Mouse (Mus musculus) hindbrain, embryonic 13.5 days (tissue): ENCODE measurements around the gene Rpap2. TPM values are rescaled to one million over a fixed set of nuclear protein-coding genes. Genes with fewer than 3 reads are reported as not detected.

ENCODE experiments used
- ATAC-seq: fragments of 200-750 bp; cut with Nextera tagmentation; 2 replicates; pipeline ENCODE4 v1.8.0; 2017; ENCODE audit warnings: moderate TSS enrichment; ENCODE audit not compliant: low FRiP score
- H3K27ac ChIP-seq: fragments of 300-500 bp; sonication (generic); 2 replicates; pipeline ENCODE4 v1.5.1; 2015; ENCODE audit warnings: inconsistent platforms, mild to moderate bottlenecking, moderate library complexity
- H3K27me3 ChIP-seq: fragments of 300-500 bp; sonication (generic); 2 replicates; pipeline ENCODE4 v1.6.1; 2015; ENCODE audit warnings: mild to moderate bottlenecking, inconsistent platforms
- H3K36me3 ChIP-seq: fragments of 300-500 bp; sonication (generic); 2 replicates; pipeline ENCODE4 v1.6.1; 2015; ENCODE audit warnings: mild to moderate bottlenecking, inconsistent platforms
- H3K4me1 ChIP-seq: fragments of 300-500 bp; sonication (generic); replicated peaks from 2 replicates; pipeline ENCODE4 v1.6.1; 2015; ENCODE audit warnings: inconsistent platforms
- H3K4me2 ChIP-seq: fragments of 300-500 bp; sonication (generic); 2 replicates; pipeline ENCODE4 v1.6.1; 2015; ENCODE audit warnings: inconsistent platforms, mild to moderate bottlenecking, moderate library complexity
- H3K4me3 ChIP-seq: fragments of 300-500 bp; sonication (generic); 2 replicates; pipeline ENCODE4 v1.5.1; 2015; ENCODE audit warnings: mild to moderate bottlenecking, inconsistent platforms
- H3K9ac ChIP-seq: fragments of 300-500 bp; sonication (generic); 2 replicates; pipeline ENCODE4 v1.6.1; 2015; ENCODE audit warnings: mild to moderate bottlenecking, inconsistent platforms
- H3K9me3 ChIP-seq: fragments of 300-500 bp; sonication (generic); 2 replicates; pipeline ENCODE4 v1.6.1; 2016; ENCODE audit warnings: inconsistent platforms
- WGBS: fragments of 180-500 bp; shearing (Covaris S2); methylation state at CpG from one replicate; pipeline ENCODE4 v1.1.7; 2015; 5-methylcytosine and 5-hydroxymethylcytosine counted together
- polyA plus RNA-seq: library from polyadenylated mRNA; unstranded; fragments of >200 nt; fragmentation: Nextera tagmentation; extraction: Ambion mirVana; gene quantifications from 2 replicates; pipeline ENCODE4 v1.2.1, GENCODE M21; 2015

Rpap2 gene
- polyA plus RNA-seq, 1 experiment from 2014 or later = 24.6 TPM

- Histone ChIP-seq H3K36me3 (peaks cover 16% of the 10 kb centered on the region), H3K27ac (no peak overlapping the region), H3K4me3 (no peak overlapping the region), H3K9me3 (no peaks in the 10 kb centered on the region), H3K4me1 (no peaks in the 10 kb centered on the region), H3K27me3 (no peaks in the 10 kb centered on the region), H3K9ac (no peak overlapping the region), H3K4me2 (no peak overlapping the region)
- 100% methylated on average over 2 of the region's 2 CpGs for WGBS
- no peak for ATAC-seq
Measured at GRCm38 (mm10) chr5:107644595-107644994, 47.4 kb downstream of the Rpap2 start.

DNA sequence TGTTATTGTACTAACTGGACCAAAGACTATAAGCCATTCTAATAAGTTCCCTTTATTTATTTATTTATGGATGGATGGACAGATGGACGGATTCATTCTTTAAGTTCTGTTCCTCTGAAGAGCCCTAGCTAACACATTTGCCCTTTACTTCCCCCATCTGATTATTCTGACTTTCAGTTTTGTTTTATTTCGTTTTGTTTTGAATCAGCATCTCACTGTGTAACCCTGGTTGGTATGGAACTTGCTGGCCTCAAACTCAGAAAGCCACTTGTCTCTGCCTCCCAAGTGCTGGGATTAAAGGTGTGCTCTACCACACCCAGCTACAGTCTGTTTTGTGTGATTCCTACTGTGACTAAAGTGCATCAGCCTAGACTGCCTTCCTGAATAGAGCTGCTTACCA is 48.8 kb downstream of the Rpap2 start:
- Histone ChIP-seq H3K9ac (no peak overlapping the region), H3K27ac (no peak overlapping the region), H3K4me2 (no peak overlapping the region), H3K4me1 (no peaks in the 10 kb centered on the region), H3K27me3 (no peaks in the 10 kb centered on the region), H3K4me3 (no peak overlapping the region), H3K36me3 (peaks cover 16% of the 10 kb centered on the region), H3K9me3 (no peaks in the 10 kb centered on the region)
- 80% methylated on average over 2 of the region's 2 CpGs for WGBS
- ATAC-seq = no peak

DNA sequence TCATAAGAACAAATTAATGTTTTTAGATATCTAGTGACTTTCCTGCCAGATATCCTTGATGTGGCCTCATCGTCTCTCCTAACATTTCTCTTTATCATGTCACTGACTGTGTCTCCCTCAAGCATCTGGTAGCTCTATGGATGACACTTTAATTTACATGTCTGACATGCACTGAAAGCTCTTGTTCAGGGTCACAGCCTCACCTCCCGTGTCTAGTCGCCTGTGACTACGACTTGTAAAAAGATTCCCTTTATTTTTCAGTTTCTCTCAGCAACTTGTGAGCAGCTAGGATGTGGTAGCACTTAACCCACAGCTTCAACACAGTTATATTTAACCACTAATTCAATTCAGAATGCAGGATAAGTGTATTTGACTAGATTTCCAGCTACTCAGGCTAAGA is 50.4 kb downstream of the Rpap2 start:
- no peak overlapping the region for H3K4me3 ChIP-seq
- no peaks in the 10 kb centered on the region for H3K9me3 ChIP-seq
- no peak overlapping the region for H3K9ac ChIP-seq
- no peak overlapping the region for H3K27ac ChIP-seq
- no peaks in the 10 kb centered on the region for H3K27me3 ChIP-seq
- no peak for ATAC-seq
- H3K36me3 ChIP-seq = peaks cover 8% of the 10 kb centered on the region
- H3K4me1 ChIP-seq = no peaks in the 10 kb centered on the region
- 56% methylated on average over 4 of the region's 4 CpGs for WGBS
- H3K4me2 ChIP-seq = no peak overlapping the region

GRCm38 (mm10) chr5:107648552-107649125 is 51.5 kb downstream of the Rpap2 start:
- Histone ChIP-seq H3K4me2 (no peak overlapping the region), H3K9me3 (no peaks in the 10 kb centered on the region), H3K27ac (no peak overlapping the region), H3K36me3 (peaks cover 7% of the 10 kb centered on the region), H3K9ac (no peak overlapping the region), H3K27me3 (no peaks in the 10 kb centered on the region), H3K4me1 (no peaks in the 10 kb centered on the region), H3K4me3 (no peak overlapping the region)
- 86% methylated on average over 5 of the region's 5 CpGs for WGBS
- no peak for ATAC-seq

DNA sequence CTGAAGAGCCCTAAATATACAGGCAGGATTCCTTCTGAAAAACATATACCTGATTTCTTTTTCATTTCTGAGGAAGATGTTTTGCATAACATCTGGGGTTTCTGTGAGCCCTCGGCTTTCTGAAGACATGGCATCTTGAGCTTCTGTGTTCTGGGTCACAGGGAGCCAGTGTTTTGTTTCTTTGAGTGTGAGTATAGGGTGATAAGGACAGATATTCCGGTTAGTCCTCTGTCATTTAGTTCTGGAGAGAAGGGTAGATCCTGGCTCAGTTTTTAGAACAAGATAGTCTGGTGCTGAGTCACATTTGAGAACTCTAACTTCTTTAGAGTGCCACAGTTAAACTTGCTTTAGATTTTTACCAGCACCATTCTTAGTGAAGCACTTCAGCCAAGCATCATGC is 52.5 kb downstream of the Rpap2 start:
- Histone ChIP-seq H3K36me3 (peaks cover 7% of the 10 kb centered on the region), H3K4me2 (no peak overlapping the region), H3K4me3 (no peak overlapping the region), H3K27me3 (no peaks in the 10 kb centered on the region), H3K9ac (no peak overlapping the region), H3K9me3 (no peaks in the 10 kb centered on the region), H3K4me1 (no peaks in the 10 kb centered on the region), H3K27ac (no peak overlapping the region)
- ATAC-seq = no peak
- WGBS = 92% methylated on average over 2 of the region's 2 CpGs

- no peak overlapping the region for H3K9ac ChIP-seq
- no peak overlapping the region for H3K4me3 ChIP-seq
- H3K27me3 ChIP-seq = no peaks in the 10 kb centered on the region
- 97% methylated on average over 1 of the region's 1 CpGs for WGBS
- H3K4me2 ChIP-seq = no peak overlapping the region
- peaks cover 4% of the 10 kb centered on the region for H3K36me3 ChIP-seq
- no peaks in the 10 kb centered on the region for H3K4me1 ChIP-seq
- H3K27ac ChIP-seq = no peak overlapping the region
- H3K9me3 ChIP-seq = no peaks in the 10 kb centered on the region
- no peak for ATAC-seq
Measured at GRCm38 (mm10) chr5:107650427-107650826, 53.3 kb downstream of the Rpap2 start.

DNA sequence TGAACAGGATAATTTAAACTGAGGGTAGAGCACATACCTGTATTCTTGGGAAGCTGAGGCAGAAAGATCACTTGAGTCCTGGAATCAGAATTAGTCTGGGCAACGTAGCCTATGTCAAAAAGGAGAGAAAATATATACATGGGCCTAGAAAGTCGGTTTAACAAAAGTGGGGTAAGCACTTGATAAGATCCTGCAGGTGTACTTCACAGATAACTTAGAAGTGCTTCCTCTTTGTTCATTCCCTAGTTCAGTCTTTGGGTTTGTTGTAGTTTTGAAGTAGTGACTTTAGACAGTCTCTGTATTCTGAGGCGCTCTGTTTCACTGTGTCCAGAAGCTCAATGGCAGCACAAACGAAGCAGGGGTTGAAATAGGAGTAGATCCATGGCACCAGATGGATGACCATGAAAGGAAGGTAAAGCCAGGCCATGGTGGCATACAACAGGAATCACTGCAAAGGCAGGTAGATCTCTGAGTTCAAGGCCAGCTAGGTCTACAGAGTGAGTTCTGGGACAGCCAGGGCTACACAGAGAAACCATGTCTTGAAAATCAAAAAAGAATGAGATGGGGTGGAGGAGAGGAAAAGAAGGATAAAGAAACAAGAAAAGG is 55.0 kb downstream of the Rpap2 start:
- H3K36me3 ChIP-seq = peaks cover 12% of the 10 kb centered on the region
- 92% methylated on average over 4 of the region's 4 CpGs for WGBS
- H3K9me3 ChIP-seq = no peaks in the 10 kb centered on the region
- H3K4me3 ChIP-seq = no peak overlapping the region
- H3K4me2 ChIP-seq = no peak overlapping the region
- H3K9ac ChIP-seq = no peak overlapping the region
- no peak for ATAC-seq
- H3K27ac ChIP-seq = no peak overlapping the region
- H3K27me3 ChIP-seq = no peaks in the 10 kb centered on the region
- H3K4me1 ChIP-seq = no peaks in the 10 kb centered on the region

- Histone ChIP-seq H3K27ac (no peak overlapping the region), H3K9me3 (no peaks in the 10 kb centered on the region), H3K36me3 (no peaks in the 10 kb centered on the region), H3K4me3 (no peak overlapping the region), H3K4me1 (no peaks in the 10 kb centered on the region), H3K9ac (no peak overlapping the region), H3K27me3 (no peaks in the 10 kb centered on the region), H3K4me2 (no peak overlapping the region)
- no peak for ATAC-seq
- WGBS = 74% methylated on average over 5 of the region's 5 CpGs
Measured at GRCm38 (mm10) chr5:107678392-107678791, 81.2 kb downstream of the Rpap2 start.

DNA sequence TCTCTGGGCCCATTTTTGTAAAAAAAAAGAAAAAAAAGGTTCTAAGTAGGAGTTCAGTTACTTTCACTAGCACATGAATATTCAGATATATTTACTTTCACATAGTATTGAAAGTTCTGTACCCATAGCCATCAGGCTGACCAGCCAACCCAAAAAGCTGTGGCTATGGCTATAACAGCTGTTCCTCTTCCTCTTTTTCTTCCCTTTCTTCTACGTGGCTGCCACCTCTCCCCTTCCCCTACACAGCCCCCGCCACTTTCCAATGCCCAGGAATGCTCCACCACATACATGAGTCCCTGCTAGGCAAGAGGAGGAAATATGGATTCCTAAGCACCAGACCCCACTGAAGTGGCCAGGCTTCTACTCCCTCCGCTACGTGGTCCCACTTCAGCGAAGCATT is 84.1 kb downstream of the Rpap2 start:
- H3K36me3 ChIP-seq = no peaks in the 10 kb centered on the region
- no peak overlapping the region for H3K4me3 ChIP-seq
- WGBS = 85% methylated on average over 5 of the region's 5 CpGs
- no peak for ATAC-seq
- H3K9me3 ChIP-seq = no peaks in the 10 kb centered on the region
- no peak overlapping the region for H3K4me2 ChIP-seq
- no peak overlapping the region for H3K9ac ChIP-seq
- no peaks in the 10 kb centered on the region for H3K27me3 ChIP-seq
- no peak overlapping the region for H3K27ac ChIP-seq
- H3K4me1 ChIP-seq = no peaks in the 10 kb centered on the region

- no peak overlapping the region for H3K4me3 ChIP-seq
- no peak for ATAC-seq
- no peaks in the 10 kb centered on the region for H3K36me3 ChIP-seq
- no peak overlapping the region for H3K9ac ChIP-seq
- H3K9me3 ChIP-seq = no peaks in the 10 kb centered on the region
- H3K27me3 ChIP-seq = peaks cover 10% of the 10 kb centered on the region
- 72% methylated on average over 2 of the region's 2 CpGs for WGBS
- H3K27ac ChIP-seq = no peak overlapping the region
- H3K4me1 ChIP-seq = peaks cover 8% of the 10 kb centered on the region
- no peak overlapping the region for H3K4me2 ChIP-seq
Measured at GRCm38 (mm10) chr5:107684380-107684779, 87.2 kb downstream of the Rpap2 start.

DNA sequence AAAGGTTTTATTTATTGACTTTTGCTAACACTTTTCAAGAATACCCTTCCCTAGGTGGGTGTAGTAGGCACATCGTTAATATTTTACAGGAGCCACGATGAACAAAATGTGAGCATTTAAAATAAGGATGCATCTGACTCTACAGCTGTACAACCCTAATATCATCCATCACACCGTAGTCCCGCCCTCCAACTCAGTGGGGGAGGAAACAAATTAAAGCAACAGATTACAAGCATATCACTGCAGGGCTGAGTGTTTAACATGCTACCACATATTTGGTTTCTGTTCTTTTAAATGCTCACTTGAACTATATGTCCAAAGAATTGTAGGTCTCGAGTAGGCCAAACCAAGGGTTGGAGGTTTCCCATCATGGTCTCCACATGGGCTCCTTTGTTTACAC is 90.0 kb downstream of the Rpap2 start:
- Histone ChIP-seq H3K4me3 (no peak overlapping the region), H3K4me2 (no peak overlapping the region), H3K27me3 (peaks cover 20% of the 10 kb centered on the region), H3K36me3 (no peaks in the 10 kb centered on the region), H3K4me1 (peaks cover 8% of the 10 kb centered on the region), H3K9me3 (no peaks in the 10 kb centered on the region), H3K27ac (no peak overlapping the region), H3K9ac (no peak overlapping the region)
- WGBS = 95% methylated on average over 5 of the region's 5 CpGs
- ATAC-seq = no peak; the same call in 1 of the 2 replicates

DNA sequence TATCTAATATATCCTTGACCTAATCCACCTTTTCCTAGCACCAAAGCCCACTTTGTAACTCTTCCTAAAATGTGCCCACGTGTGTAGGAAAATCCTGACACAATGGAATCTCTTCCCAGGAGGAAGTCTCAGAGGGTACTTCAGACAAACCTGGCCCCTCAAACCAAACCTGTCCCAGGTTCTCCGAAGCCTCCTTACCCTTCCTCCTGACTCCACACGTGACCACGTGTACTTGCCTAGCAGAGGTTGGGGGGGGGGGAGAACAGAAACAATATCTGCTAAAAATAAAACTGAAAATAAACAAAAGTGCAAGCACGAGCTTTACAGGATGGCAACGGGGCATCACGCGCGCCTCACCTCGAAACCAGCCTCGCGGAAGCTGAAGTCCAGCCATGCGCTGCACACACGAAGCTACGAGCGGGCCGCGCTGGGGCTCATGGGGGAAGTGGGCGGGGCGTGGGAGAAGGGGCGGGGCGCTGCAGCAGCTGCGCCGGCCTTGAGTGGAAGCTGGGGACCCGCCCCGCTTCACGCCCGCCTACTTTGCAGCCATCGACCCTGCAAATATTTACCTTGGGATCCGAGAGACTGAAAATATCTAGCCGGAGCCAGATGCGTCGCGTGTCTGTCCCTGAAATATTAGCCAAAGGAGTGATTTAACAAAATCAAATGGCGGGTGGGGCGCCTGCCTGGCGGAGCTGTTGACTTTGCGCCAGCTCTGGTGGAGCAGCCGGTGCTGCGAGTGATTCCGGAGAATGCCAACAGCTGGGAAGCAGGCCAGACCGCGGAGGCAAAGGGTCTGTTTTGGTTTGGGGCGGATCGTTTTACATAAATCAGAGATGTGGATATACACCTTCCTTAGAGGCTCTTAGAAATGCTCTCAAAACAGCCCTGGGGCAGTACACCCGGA is 90.7 kb downstream of the Rpap2 start:
- no peaks in the 10 kb centered on the region for H3K9me3 ChIP-seq
- H3K4me2 ChIP-seq = peak overlapping the region; percentile 70
- peak overlapping the region; percentile 50 for H3K4me3 ChIP-seq
- H3K27me3 ChIP-seq = peaks cover 23% of the 10 kb centered on the region
- peak overlapping the region; percentile 70 for H3K27ac ChIP-seq
- ATAC-seq = peak; percentile 95
- H3K36me3 ChIP-seq = no peaks in the 10 kb centered on the region
- 14% methylated on average over 46 of the region's 46 CpGs for WGBS
- peak overlapping the region; percentile 69 for H3K9ac ChIP-seq
- H3K4me1 ChIP-seq = peaks cover 8% of the 10 kb centered on the region
